Mouse (Mus musculus) heart, postnatal 0 days (tissue): ENCODE measurements around the gene Mau2.

Source experiments
- CTCF ChIP-seq: IDR thresholded peaks from 2 replicates; pipeline ENCODE4 v1.5.1; 2016; ENCODE audit warnings: antibody characterized with exemption, control low read depth, low read depth
- EP300 ChIP-seq: IDR thresholded peaks from 2 replicates; pipeline ENCODE4 v1.6.1; 2016; ENCODE audit warnings: antibody characterized with exemption, low read depth

DNA sequence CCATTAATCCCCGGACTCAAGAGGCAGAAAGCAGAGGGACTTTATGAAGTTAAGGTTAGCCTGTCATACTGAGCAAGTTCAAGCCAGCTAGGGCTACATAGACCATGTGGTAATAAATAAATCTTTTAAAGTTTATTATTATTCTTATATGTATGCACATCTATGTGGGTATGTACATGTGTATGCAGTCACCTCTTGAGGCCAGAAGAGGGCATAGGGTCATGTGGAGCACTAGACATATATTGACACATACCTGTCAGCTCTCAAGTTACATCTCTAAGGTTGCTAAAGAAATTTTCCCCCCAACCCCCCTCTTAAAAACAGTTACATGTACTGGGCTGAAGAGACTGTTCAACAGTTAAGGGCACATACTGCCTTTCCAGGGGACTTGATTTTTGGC lies 29.8 kb downstream of the Mau2 start:
- no peak for TF ChIP-seq CTCF
- no peak for TF ChIP-seq EP300
